Mouse (Mus musculus) heart, postnatal 0 days (tissue): ENCODE measurements at regions not wholly inside any gene's neighbourhood (a gene's known extent, or its start where the extent isn't known, plus 50 kb on each side); places are given as distances from the start of the nearest gene placed in this dataset.

Source experiments
- CTCF ChIP-seq: IDR thresholded peaks from 2 replicates; pipeline ENCODE4 v1.5.1; 2016; ENCODE audit warnings: antibody characterized with exemption, control low read depth, low read depth
- EP300 ChIP-seq: IDR thresholded peaks from 2 replicates; pipeline ENCODE4 v1.6.1; 2016; ENCODE audit warnings: antibody characterized with exemption, low read depth

DNA sequence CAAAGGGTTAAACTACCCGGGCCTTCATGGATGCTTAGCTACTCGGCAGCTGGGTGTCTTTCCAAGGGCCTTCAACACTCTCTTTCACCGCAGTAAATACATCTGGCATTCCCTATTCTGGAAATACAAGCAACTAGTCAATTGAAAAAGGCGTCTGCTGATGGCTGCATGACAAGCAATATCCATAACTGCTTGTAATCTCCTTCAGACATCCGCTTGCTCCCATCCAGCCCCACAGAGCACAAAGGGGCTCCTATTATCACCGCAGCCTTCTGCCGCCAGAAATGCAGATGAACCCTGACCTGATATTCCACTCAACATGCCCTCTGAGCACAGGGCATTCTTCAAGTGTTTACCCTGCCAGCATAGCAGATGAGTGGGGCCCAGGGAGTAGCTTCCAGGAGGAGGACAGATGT, 325.7 kb upstream of the 4931429L15Rik start:
- TF ChIP-seq CTCF (no peak), EP300 (no peak)
